Mouse (Mus musculus) heart, postnatal 0 days (tissue): ENCODE measurements around the gene Tcf15.

Experiments
- CTCF ChIP-seq: IDR thresholded peaks from 2 replicates; pipeline ENCODE4 v1.5.1; 2016; ENCODE audit warnings: antibody characterized with exemption, control low read depth, low read depth
- EP300 ChIP-seq: IDR thresholded peaks from 2 replicates; pipeline ENCODE4 v1.6.1; 2016; ENCODE audit warnings: antibody characterized with exemption, low read depth

DNA sequence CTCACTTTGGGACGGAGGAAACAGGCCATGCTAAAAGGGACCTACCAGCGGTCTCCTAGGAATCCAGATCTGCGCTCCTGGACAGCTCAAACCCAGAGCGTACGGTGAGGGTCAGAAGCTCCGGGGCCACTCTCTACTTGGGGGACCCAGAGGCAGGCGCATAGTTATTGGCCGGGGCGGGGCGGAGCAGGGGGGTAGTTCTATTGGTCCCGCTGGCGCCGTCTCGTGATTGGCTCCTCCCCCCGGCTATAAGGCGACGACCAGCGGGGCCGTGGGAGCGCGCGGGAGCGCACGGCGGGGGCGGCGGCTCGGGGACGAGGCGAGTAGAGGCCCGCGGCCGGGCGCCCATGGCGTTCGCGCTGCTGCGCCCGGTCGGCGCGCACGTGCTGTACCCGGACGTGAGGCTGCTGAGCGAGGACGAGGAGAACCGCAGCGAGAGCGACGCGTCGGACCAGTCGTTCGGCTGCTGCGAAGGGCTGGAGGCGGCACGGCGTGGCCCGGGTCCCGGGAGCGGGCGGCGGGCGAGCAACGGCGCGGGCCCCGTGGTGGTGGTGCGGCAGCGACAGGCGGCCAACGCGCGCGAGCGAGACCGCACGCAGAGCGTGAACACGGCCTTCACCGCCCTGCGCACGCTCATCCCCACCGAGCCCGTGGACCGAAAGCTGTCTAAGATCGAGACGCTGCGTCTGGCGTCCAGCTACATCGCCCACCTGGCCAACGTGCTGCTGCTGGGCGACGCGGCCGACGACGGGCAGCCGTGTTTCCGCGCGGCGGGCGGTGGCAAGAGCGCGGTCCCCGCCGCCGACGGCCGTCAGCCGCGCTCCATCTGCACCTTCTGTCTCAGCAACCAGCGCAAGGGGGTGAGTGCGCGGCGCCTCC, at the start of gene Tcf15:
- no peak for TF ChIP-seq CTCF
- TF ChIP-seq EP300, result no peak
